Mouse (Mus musculus): Measurements from ENCODE around the gene Tnip1. TPM values are rescaled to one million over a fixed set of nuclear protein-coding genes. Genes with fewer than 3 reads are reported as not detected.

Gene Tnip1
- total and polyA plus RNA-seq, 2 experiments, result 3.0 to 8.1 TPM

GRCm38 (mm10) chr11:54939501-54939900, 23.2 kb downstream of the Tnip1 start:
- Histone ChIP-seq H3K36me3 (ENCODE audit: control insufficient read depth, insufficient read depth, low read length) (peaks cover 2% of the 10 kb centered on the region; the same call in 1 of the 2 replicates), H3K9ac (ENCODE audit: low read depth, low read length) (no peak overlapping the region), H3K4me3 (ENCODE audit: insufficient read depth, low read depth, low read length) (no peak overlapping the region), H3K4me1 (ENCODE audit: control insufficient read depth, insufficient read depth, low read length) (peaks cover 12% of the 10 kb centered on the region), H3K79me2 (ENCODE audit: control insufficient read depth, insufficient read depth, low read length) (peaks cover 7% of the 10 kb centered on the region; the same call in 1 of the 2 replicates), H3K27me3 (ENCODE audit: control insufficient read depth, insufficient read depth, low read length) (no peaks in the 10 kb centered on the region), H3K27ac (replicated peaks; ENCODE audit: insufficient read depth, low read depth, low read length) (no peak overlapping the region)
- DNase-seq (ENCODE audit: extremely low read depth, low read depth, low spot score), result no peak
- TF ChIP-seq CTCF (IDR thresholded peaks at IDR 0.05; ENCODE audit: low read depth, low read length), result no peak
- TF ChIP-seq POLR2A (IDR thresholded peaks at IDR 0.05; ENCODE audit: extremely low read depth, insufficient read depth, low read length), result no peak
- WGBS, result 88% methylated on average over 8 of the region's 8 CpGs

GRCm38 (mm10) chr11:54936771-54937140, 26.0 kb downstream of the Tnip1 start:
- Histone ChIP-seq H3K27ac (replicated peaks; ENCODE audit: insufficient read depth, low read depth, low read length) (no peak overlapping the region), H3K36me3 (ENCODE audit: control insufficient read depth, insufficient read depth, low read length) (peaks cover 2% of the 10 kb centered on the region; the same call in 1 of the 2 replicates)
- WGBS, result 19% methylated on average over 3 of the region's 3 CpGs

DNA sequence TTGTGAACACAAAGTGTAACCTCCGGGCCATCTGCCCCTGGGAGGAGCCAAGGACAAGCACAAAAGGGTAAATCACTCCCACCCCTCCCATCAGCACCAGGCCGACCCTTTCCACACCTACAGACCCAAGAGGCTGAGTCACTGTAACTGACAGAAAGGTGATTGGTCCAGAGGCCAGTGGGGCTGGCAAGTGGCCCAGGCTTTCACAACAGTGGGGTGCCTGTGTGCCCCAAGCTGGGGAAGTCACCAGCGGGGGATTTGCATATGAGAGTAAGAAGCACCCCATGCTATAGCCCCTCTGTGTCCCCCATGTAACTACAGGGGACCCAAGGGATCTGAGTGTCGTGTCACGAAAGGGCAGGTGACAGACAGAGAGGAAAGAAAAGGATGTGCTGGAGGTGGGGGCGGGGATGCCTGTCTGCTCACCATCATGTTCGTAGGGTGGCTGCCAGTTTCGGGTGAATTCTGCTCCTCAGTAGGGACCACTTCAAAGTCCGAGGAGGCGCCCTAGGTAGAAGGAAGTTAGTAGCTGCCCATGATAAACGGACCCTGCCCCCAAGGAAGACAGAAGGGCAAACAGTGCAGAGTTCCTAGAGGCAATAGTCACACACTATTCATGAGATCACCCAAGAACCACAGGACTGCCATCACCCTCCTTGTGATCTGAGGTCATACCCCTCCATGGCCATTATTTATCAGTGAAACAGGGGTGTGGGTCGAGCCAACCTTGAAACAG, 26.5 kb downstream of the Tnip1 start:
- Histone ChIP-seq H3K27ac (replicated peaks; ENCODE audit: insufficient read depth, low read depth, low read length) (no peak overlapping the region), H3K79me2 (ENCODE audit: control insufficient read depth, insufficient read depth, low read length) (no peaks in the 10 kb centered on the region), H3K36me3 (ENCODE audit: control insufficient read depth, insufficient read depth, low read length) (peaks cover 2% of the 10 kb centered on the region; the same call in 1 of the 2 replicates), H3K9ac (ENCODE audit: low read depth, low read length) (no peak overlapping the region), H3K4me1 (ENCODE audit: control insufficient read depth, insufficient read depth, low read length) (peaks cover 12% of the 10 kb centered on the region), H3K4me3 (ENCODE audit: insufficient read depth, low read depth, low read length) (no peak overlapping the region), H3K27me3 (ENCODE audit: control insufficient read depth, insufficient read depth, low read length) (no peaks in the 10 kb centered on the region)
- 40% methylated on average over 12 of the region's 12 CpGs for WGBS
- no peak for TF ChIP-seq POLR2A (IDR thresholded peaks at IDR 0.05; ENCODE audit: extremely low read depth, insufficient read depth, low read length)
- TF ChIP-seq CTCF (IDR thresholded peaks at IDR 0.05; ENCODE audit: low read depth, low read length), result no peak
- peak; percentile 63 for DNase-seq (ENCODE audit: extremely low read depth, low read depth, low spot score)

More at GRCm38 (mm10) chr11:54936771-54937140, 26.0 kb downstream of the Tnip1 start:
- Histone ChIP-seq H3K79me2 (ENCODE audit: control insufficient read depth, insufficient read depth, low read length) (no peaks in the 10 kb centered on the region; the same call in 1 of the 2 replicates), H3K9ac (ENCODE audit: low read depth, low read length) (no peak overlapping the region), H3K4me3 (ENCODE audit: insufficient read depth, low read depth, low read length) (no peak overlapping the region), H3K4me1 (ENCODE audit: control insufficient read depth, insufficient read depth, low read length) (peaks cover 12% of the 10 kb centered on the region), H3K27me3 (ENCODE audit: control insufficient read depth, insufficient read depth, low read length) (no peaks in the 10 kb centered on the region)
- DNase-seq (ENCODE audit: extremely low read depth, low read depth, low spot score), result peak; percentile 93
- TF ChIP-seq CTCF (IDR thresholded peaks at IDR 0.05; ENCODE audit: low read depth, low read length) (no peak), POLR2A (IDR thresholded peaks at IDR 0.05; ENCODE audit: extremely low read depth, insufficient read depth, low read length) (no peak)

DNA sequence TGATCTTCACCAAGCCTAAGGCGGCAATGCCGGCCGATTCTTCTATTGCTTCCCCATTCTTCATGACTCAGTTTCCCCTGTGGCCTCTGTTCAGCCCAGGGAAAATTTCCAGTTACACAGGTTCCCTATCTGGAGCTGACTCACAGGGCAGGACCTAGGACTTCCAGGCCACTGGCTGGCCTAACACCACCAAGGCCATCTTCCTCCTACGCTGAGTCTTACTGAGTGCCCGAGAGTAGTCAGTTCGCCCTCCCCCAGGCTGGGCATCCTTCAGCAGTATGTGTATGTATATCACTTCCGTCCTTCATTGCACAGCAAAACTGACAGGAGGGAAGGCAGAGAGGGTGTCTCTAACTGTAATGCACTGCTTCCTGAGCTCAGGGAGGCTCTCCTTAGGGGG, 28.5 kb downstream of the Tnip1 start:
- H3K4me3 ChIP-seq (ENCODE audit: insufficient read depth, low read depth, low read length), result no peak overlapping the region
- H3K27ac ChIP-seq (replicated peaks; ENCODE audit: insufficient read depth, low read depth, low read length), result no peak overlapping the region
- peaks cover 12% of the 10 kb centered on the region for H3K4me1 ChIP-seq (ENCODE audit: control insufficient read depth, insufficient read depth, low read length)
- H3K79me2 ChIP-seq (ENCODE audit: control insufficient read depth, insufficient read depth, low read length), result no peaks in the 10 kb centered on the region
- H3K27me3 ChIP-seq (ENCODE audit: control insufficient read depth, insufficient read depth, low read length), result no peaks in the 10 kb centered on the region
- no peak for DNase-seq (ENCODE audit: extremely low read depth, low read depth, low spot score)
- no peak overlapping the region for H3K9ac ChIP-seq (ENCODE audit: low read depth, low read length)
- 90% methylated on average over 7 of the region's 7 CpGs for WGBS
- TF ChIP-seq POLR2A (IDR thresholded peaks at IDR 0.05; ENCODE audit: extremely low read depth, insufficient read depth, low read length) (no peak), CTCF (IDR thresholded peaks at IDR 0.05; ENCODE audit: low read depth, low read length) (no peak)
- peaks cover 2% of the 10 kb centered on the region; the same call in 1 of the 2 replicates for H3K36me3 ChIP-seq (ENCODE audit: control insufficient read depth, insufficient read depth, low read length)

- no peak for TF ChIP-seq POLR2A (IDR thresholded peaks at IDR 0.05; ENCODE audit: extremely low read depth, insufficient read depth, low read length)
- TF ChIP-seq CTCF (IDR thresholded peaks at IDR 0.05; ENCODE audit: low read depth, low read length), result no peak
- Histone ChIP-seq H3K9ac (ENCODE audit: low read depth, low read length) (no peak overlapping the region), H3K36me3 (ENCODE audit: control insufficient read depth, insufficient read depth, low read length) (peaks cover under 1% of the 10 kb centered on the region; the same call in 1 of the 2 replicates), H3K79me2 (ENCODE audit: control insufficient read depth, insufficient read depth, low read length) (no peaks in the 10 kb centered on the region), H3K27ac (replicated peaks; ENCODE audit: insufficient read depth, low read depth, low read length) (no peak overlapping the region), H3K27me3 (ENCODE audit: control insufficient read depth, insufficient read depth, low read length) (no peaks in the 10 kb centered on the region), H3K4me3 (ENCODE audit: insufficient read depth, low read depth, low read length) (no peak overlapping the region), H3K4me1 (ENCODE audit: control insufficient read depth, insufficient read depth, low read length) (peaks cover 11% of the 10 kb centered on the region)
- 91% methylated on average over 6 of the region's 6 CpGs for WGBS
- DNase-seq (ENCODE audit: extremely low read depth, low read depth, low spot score), result no peak
These were observed 30.2 kb downstream of the Tnip1 start for GRCm38 (mm10) chr11:54932540-54932939.

Data from liver, adult 2 months (tissue).